Mouse (Mus musculus) spleen, adult 10 weeks (tissue): ENCODE data around the gene Tub. TPM values are rescaled to one million over a fixed set of nuclear protein-coding genes. Genes with fewer than 3 reads are reported as not detected.

Experiments
- polyA plus RNA-seq: library from polyadenylated mRNA; stranded (reverse); fragments of 350-450 nt; fragmentation: Illumina TruSeq; extraction: RNeasy Lipid Tissue Mini Kit (QIAGEN cat#74804); gene quantifications from one replicate; pipeline ENCODE4 v1.2.3, GENCODE M21; 2015; ENCODE audit warnings: low replicate concordance; ENCODE audit not compliant: insufficient read depth

Tub gene
- polyA plus RNA-seq = 0.46 TPM

GRCm38 (mm10) chr7:108950312-108950761, at the start of gene Tub:
Gene Tub, plus strand, starts transcription at chr7:108950338.

DNA sequence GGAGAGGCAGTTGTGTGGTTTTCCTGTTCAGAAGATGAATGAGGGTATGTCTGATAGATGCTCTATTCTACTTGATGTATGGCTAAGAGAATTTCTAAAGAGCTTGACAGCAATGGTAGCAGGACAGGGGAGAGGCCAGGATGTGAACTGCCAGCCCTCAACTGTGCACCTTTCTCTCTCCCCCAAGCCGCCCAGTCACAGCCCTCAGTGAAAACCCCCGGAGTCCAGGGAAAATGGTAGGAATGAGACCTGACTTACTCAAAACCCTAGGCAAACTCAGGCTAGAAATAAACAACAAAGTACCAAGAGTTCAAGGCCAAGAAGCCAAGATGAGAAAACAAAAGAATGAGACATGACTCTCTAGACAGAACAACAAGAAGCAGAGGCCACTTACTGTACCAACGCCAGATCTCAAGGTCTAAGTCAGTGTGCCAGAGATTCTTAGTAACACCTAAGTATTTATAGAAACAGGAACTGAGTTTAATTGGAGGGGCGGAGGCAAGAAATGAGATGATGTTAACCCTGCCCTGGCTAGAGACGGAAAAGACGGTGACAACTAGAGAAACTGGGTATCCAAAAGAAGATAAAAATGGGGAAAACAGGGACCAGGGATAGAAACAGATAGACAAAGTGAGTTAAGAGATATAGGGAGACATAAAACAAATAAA, 20.3 kb upstream of the Tub start, which contains the start of gene Nlrp10:
TSS of gene Nlrp10 (minus strand) at position 453 of the 668 bp plus-strand sequence.

GRCm38 (mm10) chr7:108933794-108934731, 16.1 kb upstream of the Tub start, which contains the start of gene Eif3f:
Gene Eif3f, plus strand, starts transcription at chr7:108934417.

DNA sequence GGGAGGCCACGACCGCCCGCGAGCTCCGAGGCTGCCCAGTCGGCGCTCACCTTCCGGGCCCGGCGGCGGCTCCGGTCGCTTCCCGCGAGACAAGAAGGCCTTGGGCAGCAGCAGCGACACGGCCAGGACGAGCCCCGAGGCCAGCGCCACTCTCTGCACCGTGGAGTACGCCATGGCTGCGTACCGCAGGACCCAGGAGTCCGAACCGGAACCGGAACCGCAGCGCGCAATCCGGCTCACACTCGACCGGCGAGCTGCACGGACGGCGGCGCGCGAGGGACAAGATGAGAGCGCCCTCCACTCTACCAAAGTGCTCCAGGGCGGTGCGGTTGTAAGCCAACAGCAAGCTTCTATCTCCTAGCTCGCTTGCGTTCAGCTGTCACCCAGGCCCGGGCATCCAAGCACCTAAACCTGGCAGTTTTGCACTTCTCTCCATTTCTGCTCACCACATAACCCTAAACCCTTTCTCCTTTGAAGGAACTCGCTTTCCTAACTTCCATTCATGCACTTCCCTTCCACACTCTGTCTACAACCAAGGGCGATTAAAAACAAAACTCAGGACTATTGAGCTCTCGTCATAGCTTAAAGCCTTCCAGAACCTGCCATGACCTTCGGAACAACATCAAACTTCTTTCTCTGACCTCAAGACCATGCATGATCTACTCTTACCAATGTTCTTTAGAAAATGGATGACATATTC, 133.1 kb downstream of the Tub start, which contains the start of gene Ric3:
TSS of gene Ric3 (minus strand) at position 219 of the 700 bp plus-strand sequence.

Other genes starting within 250 kb of the Tub start
- gene Olfr512, start 237.0 kb upstream of the Tub start, polyA plus RNA-seq = not detected
- gene Olfr513, start 199.4 kb upstream of the Tub start, polyA plus RNA-seq = not detected
- not detected for gene Olfr514, start 124.3 kb upstream of the Tub start, polyA plus RNA-seq
- gene Olfr516, start 99.8 kb upstream of the Tub start, polyA plus RNA-seq = not detected
- gene Olfr517, start 78.0 kb upstream of the Tub start, polyA plus RNA-seq = not detected
- not detected for gene Olfr518, start 65.3 kb upstream of the Tub start, polyA plus RNA-seq
- not detected for gene Olfr519, start 55.9 kb upstream of the Tub start, polyA plus RNA-seq
- 2.7 TPM for gene Nlrp10, start 20.2 kb upstream of the Tub start, polyA plus RNA-seq
- gene Eif3f, start 15.9 kb upstream of the Tub start, polyA plus RNA-seq = 187 TPM
- 0.76 TPM for gene Ric3, start 133.0 kb downstream of the Tub start, polyA plus RNA-seq
- 0.35 TPM for gene Lmo1, start 224.9 kb downstream of the Tub start, polyA plus RNA-seq